Mouse (Mus musculus) heart, adult 2 months (tissue): ENCODE measurements around the gene Ppp1r2.

Experiments used
- CTCF ChIP-seq: fragments of 200-600 bp; IDR thresholded peaks from 2 replicates; pipeline ENCODE4 v1.8.1; 2022; ENCODE audit warnings: antibody characterized with exemption, mild to moderate bottlenecking, moderate library complexity
- EP300 ChIP-seq: fragments of 200-500 bp; IDR thresholded peaks from 2 replicates; pipeline ENCODE4 v1.6.1; 2011; ENCODE audit warnings: low read depth, low read length, control low read depth; ENCODE audit not compliant: insufficient read depth
- POLR2A ChIP-seq: fragments of 200-500 bp; IDR thresholded peaks from 2 replicates; pipeline ENCODE4 v1.6.1; 2011; ENCODE audit warnings: mild to moderate bottlenecking, low read depth, low read length, control low read depth; ENCODE audit not compliant: insufficient read depth

DNA sequence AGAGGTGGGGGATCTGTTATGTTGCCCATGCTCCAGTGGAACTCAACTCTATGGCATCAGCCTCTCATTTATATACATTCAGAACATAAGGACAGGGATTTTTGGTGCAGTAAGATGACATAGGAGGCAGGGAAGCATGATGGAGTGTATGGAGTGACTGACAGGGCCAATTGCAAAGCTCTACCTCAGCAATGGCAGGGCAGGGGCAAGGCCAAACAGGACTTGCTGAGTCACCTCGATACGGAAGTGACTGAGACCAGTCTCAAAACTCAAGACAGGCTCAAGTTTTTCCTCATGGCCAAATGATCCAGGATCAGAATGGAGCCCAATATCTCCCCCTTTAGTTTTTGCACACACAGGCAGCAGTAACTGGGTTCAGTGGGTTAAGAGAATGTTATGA, 18.9 kb downstream of the Ppp1r2 start:
- TF ChIP-seq POLR2A (no peak), CTCF (no peak), EP300 (no peak)
